ENCODE assay signal across 14 mouse cellular contexts in genomic region chr15:12093961-12094566, GRCm38 (mm10). TPM values are rescaled to one million over a fixed set of nuclear protein-coding genes. Genes with fewer than 3 reads are reported as not detected.
DNase-seq lines count a peak whose midpoint lies in the region; ATAC-seq and TF ChIP-seq lines count a peak whose summit lies in the region.
"Had no signal": no experiment of that assay in that cellular context is flagged by ENCODE, and none has a peak within 500 bp of the region (broad histone marks: within the 10 kb centered on the region; RNA-seq: fewer than 3 reads in every experiment).

No protein-coding gene starts in this region.

- no peak overlapping the region for H3K4me3 ChIP-seq in intestine, embryonic 15.5 days (replicated peaks)
- H3K4me3 ChIP-seq in intestine, postnatal 0 days (ENCODE audit: low read depth, low read length): no peak overlapping the region
- H3K4me3 ChIP-seq in forebrain, postnatal 0 days (ENCODE audit: low read depth, low read length): no peak overlapping the region
- peak overlapping the region; percentile 4; the same call in 1 of the 2 replicates for H3K4me3 ChIP-seq in midbrain, embryonic 10.5 days
- H3K4me3 ChIP-seq in neural tube, embryonic 14.5 days (ENCODE audit: low read depth, low read length): no peak overlapping the region
- H3K4me3 ChIP-seq: erythroblast, embryonic 14.5 days; heart, embryonic 13.5 days had no signal

- 0 out of 2 replicates have a peak, but pooled peaks cover 4% of the 10 kb centered on the region for H3K9me3 ChIP-seq in intestine, embryonic 15.5 days
- no peaks in the 10 kb centered on the region for H3K9me3 ChIP-seq in intestine, postnatal 0 days (ENCODE audit: control insufficient read depth)
- no peaks in the 10 kb centered on the region for H3K9me3 ChIP-seq in forebrain, postnatal 0 days (ENCODE audit: low read length)
- peaks cover 11% of the 10 kb centered on the region; the same call in 1 of the 2 replicates for H3K9me3 ChIP-seq in midbrain, embryonic 10.5 days (replicated peaks)
- peaks cover 4% of the 10 kb centered on the region; the same call in 1 of the 2 replicates for H3K9me3 ChIP-seq in neural tube, embryonic 14.5 days (ENCODE audit: control insufficient read depth, low read length)

- no peaks in the 10 kb centered on the region for H3K4me1 ChIP-seq in intestine, embryonic 15.5 days (replicated peaks)
- H3K4me1 ChIP-seq in intestine, postnatal 0 days (replicated peaks; ENCODE audit: control insufficient read depth, insufficient read depth, low read length): no peaks in the 10 kb centered on the region
- peaks cover 10% of the 10 kb centered on the region for H3K4me1 ChIP-seq in forebrain, postnatal 0 days (ENCODE audit: insufficient read depth)
- peaks cover 17% of the 10 kb centered on the region for H3K4me1 ChIP-seq in midbrain, embryonic 10.5 days
- peaks cover 13% of the 10 kb centered on the region; the same call in 1 of the 2 replicates for H3K4me1 ChIP-seq in neural tube, embryonic 14.5 days (ENCODE audit: control insufficient read depth, insufficient read depth, low read length)
- H3K4me1 ChIP-seq: heart, embryonic 13.5 days had no signal

- H3K9ac ChIP-seq in intestine, embryonic 15.5 days: no peak overlapping the region
- no peak overlapping the region for H3K9ac ChIP-seq in intestine, postnatal 0 days (ENCODE audit: low read depth, low read length)
- H3K9ac ChIP-seq in forebrain, postnatal 0 days: no peak overlapping the region
- H3K9ac ChIP-seq in neural tube, embryonic 14.5 days (replicated peaks; ENCODE audit: low read depth, low read length): no peak overlapping the region
- H3K9ac ChIP-seq: heart, embryonic 13.5 days; liver, embryonic 14.5 days had no signal

- no peaks in the 10 kb centered on the region for H3K36me3 ChIP-seq in intestine, embryonic 15.5 days
- no peaks in the 10 kb centered on the region for H3K36me3 ChIP-seq in intestine, postnatal 0 days (ENCODE audit: control insufficient read depth, insufficient read depth)
- no peaks in the 10 kb centered on the region for H3K36me3 ChIP-seq in forebrain, postnatal 0 days (ENCODE audit: insufficient read depth)
- no peaks in the 10 kb centered on the region for H3K36me3 ChIP-seq in midbrain, embryonic 10.5 days
- H3K36me3 ChIP-seq in neural tube, embryonic 14.5 days (ENCODE audit: control insufficient read depth, insufficient read depth, low read length): no peaks in the 10 kb centered on the region
- H3K36me3 ChIP-seq: heart, embryonic 13.5 days had no signal

- peak; percentile 20; the same call in 1 of the 2 replicates for ATAC-seq in intestine, embryonic 15.5 days
- no peak for ATAC-seq in intestine, postnatal 0 days
- ATAC-seq in forebrain, postnatal 0 days: no peak
- ATAC-seq in neural tube, embryonic 14.5 days (ENCODE audit: low read depth): peak; percentile 29

- WGBS in intestine, embryonic 15.5 days: 91% methylated on average over 4 of the region's 4 CpGs
- 87% methylated on average over 4 of the region's 4 CpGs for WGBS in intestine, postnatal 0 days
- WGBS in forebrain, postnatal 0 days: 66% methylated on average over 4 of the region's 4 CpGs
- WGBS in midbrain, embryonic 10.5 days: 80% methylated on average over 4 of the region's 4 CpGs
- WGBS in neural tube, embryonic 14.5 days: 50% methylated on average over 4 of the region's 4 CpGs

- DNase-seq in forebrain, postnatal 0 days: no peak
- no peak for DNase-seq in midbrain, embryonic 10.5 days (ENCODE audit: low spot score)
- DNase-seq in gastrocnemius, postnatal 25 days: no peak
- no peak for DNase-seq in gastrocnemius, adult 18-20 months (ENCODE audit: low spot score)
- no peak for DNase-seq in frontal cortex, adult 2 months (ENCODE audit: extremely low spot score in 1 of 2, low spot score in 1 of 2)
- DNase-seq: cerebellum, adult 9-10 months; gastrocnemius, postnatal 14 days; thymus, postnatal 14 days had no signal

- no peak for TF ChIP-seq CTCF in intestine, postnatal 0 days (IDR thresholded peaks at IDR 0.05; ENCODE audit: low read depth)
- TF ChIP-seq CTCF in forebrain, postnatal 0 days (IDR thresholded peaks at IDR 0.05; ENCODE audit: low read depth): no peak

- H3K27me3 ChIP-seq in intestine, embryonic 15.5 days (replicated peaks): no peaks in the 10 kb centered on the region
- H3K27me3 ChIP-seq in intestine, postnatal 0 days (replicated peaks; ENCODE audit: control insufficient read depth, insufficient read depth, low read length): no peaks in the 10 kb centered on the region
- H3K27me3 ChIP-seq in forebrain, postnatal 0 days (ENCODE audit: insufficient read depth, low read length): no peaks in the 10 kb centered on the region
- H3K27me3 ChIP-seq in midbrain, embryonic 10.5 days (ENCODE audit: low read depth, poor library complexity, severe bottlenecking): no peaks in the 10 kb centered on the region
- H3K27me3 ChIP-seq in neural tube, embryonic 14.5 days (ENCODE audit: control insufficient read depth, insufficient read depth, low read length): no peaks in the 10 kb centered on the region
- H3K27me3 ChIP-seq: heart, embryonic 13.5 days had no signal

- H3K4me2 ChIP-seq in intestine, embryonic 15.5 days (replicated peaks): no peak overlapping the region
- no peak overlapping the region for H3K4me2 ChIP-seq in intestine, postnatal 0 days (replicated peaks; ENCODE audit: low read depth)
- H3K4me2 ChIP-seq in forebrain, postnatal 0 days (ENCODE audit: low read depth): 0 out of 2 replicates have a peak overlapping the region, but pooled peaks have one; percentile 11
- no peak overlapping the region; the same call in 1 of the 2 replicates for H3K4me2 ChIP-seq in neural tube, embryonic 14.5 days (ENCODE audit: low read depth, low read length)
- H3K4me2 ChIP-seq: heart, embryonic 13.5 days had no signal

- no peak overlapping the region for H3K27ac ChIP-seq in intestine, embryonic 15.5 days
- no peak overlapping the region for H3K27ac ChIP-seq in intestine, postnatal 0 days (ENCODE audit: low read depth, low read length)
- peak overlapping the region; percentile 97 for H3K27ac ChIP-seq in forebrain, postnatal 0 days (ENCODE audit: low read depth, low read length)
- no peak overlapping the region for H3K27ac ChIP-seq in midbrain, embryonic 10.5 days (replicated peaks)
- peak overlapping the region; percentile 35 for H3K27ac ChIP-seq in neural tube, embryonic 14.5 days (ENCODE audit: low read depth, low read length)
- H3K27ac ChIP-seq: heart, embryonic 13.5 days; liver, embryonic 14.5 days had no signal

RNA-seq across cellular contexts. Expression of gene Zfr, which starts 23.6 kb away (rescaled TPM):
- 94.3 and 95.4 TPM in 2 replicates for polyA plus RNA-seq in intestine, embryonic 15.5 days (2015; fragmentation: Nextera tagmentation; extraction: Ambion mirVana)
- 47.9 and 52.1 TPM in 2 replicates for polyA plus RNA-seq in intestine, postnatal 0 days (2015; fragmentation: Nextera tagmentation; extraction: Ambion mirVana)
- 143 and 212 TPM in 2 replicates for total RNA-seq in forebrain, postnatal 0 days (2014; rRNA removed)
- 132 and 175 TPM in 2 replicates for polyA plus RNA-seq in forebrain, postnatal 0 days (2015; fragmentation: Nextera tagmentation; extraction: Ambion mirVana)
- 135 and 155 TPM in 2 replicates for polyA plus RNA-seq in midbrain, embryonic 10.5 days (2016; fragmentation: Nextera tagmentation; extraction: Ambion mirVana)
- polyA plus RNA-seq in neural tube, embryonic 14.5 days (2014; fragmentation: Nextera tagmentation; extraction: Ambion mirVana): 211 and 266 TPM in 2 replicates
- total RNA-seq in gastrocnemius, postnatal 25 days (2021): 10 to 100 TPM; 46.0 to 61.1 TPM
- 10 to 100 TPM; 57.8 to 68.4 TPM for total RNA-seq in gastrocnemius, adult 18-20 months (2021)
- 160 TPM in 2 replicates for polyA plus RNA-seq in frontal cortex, adult 2 months (2012; rRNA removed)

Comparison
In these comparisons a context has a peak if more than half of its experiments do, and no peak if none do; other contexts are left out.
1. ATAC-seq: peak in intestine, embryonic 15.5 days (single experiment) and neural tube, embryonic 14.5 days (single experiment); none in intestine, postnatal 0 days (single experiment) and forebrain, postnatal 0 days (single experiment).
2. H3K27ac ChIP-seq: peak in forebrain, postnatal 0 days (single experiment) and neural tube, embryonic 14.5 days (single experiment); none in intestine, embryonic 15.5 days (single experiment), intestine, postnatal 0 days (single experiment) and midbrain, embryonic 10.5 days (single experiment).